Mouse (Mus musculus) midbrain, embryonic 13.5 days (tissue): ENCODE results near the gene Oxgr1. TPM values are rescaled to one million over a fixed set of nuclear protein-coding genes. Genes with fewer than 3 reads are reported as not detected.
"Not testable (repeated sequence)": the region's sequence is repeated elsewhere in the genome, so short reads cannot be mapped to it uniquely, and the experiment has no call there.

Experiments used
- ATAC-seq: fragments of 200-750 bp; cut with Nextera tagmentation; 2 replicates; pipeline ENCODE4 v1.8.0; 2017; ENCODE audit warnings: mild to moderate bottlenecking, moderate TSS enrichment, moderate library complexity
- H3K27ac ChIP-seq: fragments of 300-500 bp; sonication (generic); 2 replicates; pipeline ENCODE4 v1.5.1; 2015; ENCODE audit warnings: inconsistent platforms, mild to moderate bottlenecking, moderate library complexity
- H3K27me3 ChIP-seq: fragments of 300-500 bp; sonication (generic); 2 replicates; pipeline ENCODE4 v1.6.1; 2015; ENCODE audit warnings: mild to moderate bottlenecking, inconsistent platforms
- H3K36me3 ChIP-seq: fragments of 300-500 bp; sonication (generic); 2 replicates; pipeline ENCODE4 v1.6.1; 2015; ENCODE audit warnings: mild to moderate bottlenecking, inconsistent platforms
- H3K4me1 ChIP-seq: fragments of 300-500 bp; sonication (generic); replicated peaks from 2 replicates; pipeline ENCODE4 v1.6.1; 2015; ENCODE audit warnings: inconsistent platforms
- H3K4me2 ChIP-seq: fragments of 300-500 bp; sonication (generic); replicated peaks from 2 replicates; pipeline ENCODE4 v1.6.1; 2015; ENCODE audit warnings: moderate library complexity, mild to moderate bottlenecking, inconsistent platforms
- H3K4me3 ChIP-seq: fragments of 300-500 bp; sonication (generic); replicated peaks from 2 replicates; pipeline ENCODE4 v1.5.1; 2015; ENCODE audit warnings: mild to moderate bottlenecking, inconsistent platforms
- H3K9ac ChIP-seq: fragments of 300-500 bp; sonication (generic); replicated peaks from 2 replicates; pipeline ENCODE4 v1.6.1; 2015; ENCODE audit warnings: mild to moderate bottlenecking, inconsistent platforms
- H3K9me3 ChIP-seq: fragments of 300-500 bp; sonication (generic); 2 replicates; pipeline ENCODE4 v1.6.1; 2016; ENCODE audit warnings: mild to moderate bottlenecking, inconsistent platforms
- WGBS: fragments of 180-500 bp; shearing (Covaris S2); methylation state at CpG from one replicate; pipeline ENCODE4 v1.1.7; 2015; 5-methylcytosine and 5-hydroxymethylcytosine counted together
- polyA plus RNA-seq: library from polyadenylated mRNA; unstranded; fragments of >200 nt; fragmentation: Nextera tagmentation; extraction: Ambion mirVana; gene quantifications from 2 replicates; pipeline ENCODE4 v1.2.1, GENCODE M21; 2015

Oxgr1 gene
- polyA plus RNA-seq, 1 experiment from 2014 or later: not detected

- Histone ChIP-seq H3K9me3 (no peaks in the 10 kb centered on the region), H3K9ac (no peak overlapping the region), H3K4me1 (no peaks in the 10 kb centered on the region), H3K4me3 (no peak overlapping the region), H3K27ac (no peak overlapping the region), H3K27me3 (no peaks in the 10 kb centered on the region), H3K4me2 (no peak overlapping the region), H3K36me3 (no peaks in the 10 kb centered on the region)
- WGBS: 85% methylated on average over 11 of the region's 11 CpGs
- ATAC-seq: no peak
Observed at GRCm38 (mm10) chr14:120009969-120010872, 32.0 kb downstream of the Oxgr1 start.

- H3K4me2 ChIP-seq: no peak overlapping the region
- H3K27me3 ChIP-seq: no peaks in the 10 kb centered on the region
- H3K9me3 ChIP-seq: no peaks in the 10 kb centered on the region
- H3K36me3 ChIP-seq: no peaks in the 10 kb centered on the region
- no peak overlapping the region for H3K4me3 ChIP-seq
- 29% methylated on average over 1 of the region's 1 CpGs for WGBS
- no peaks in the 10 kb centered on the region for H3K4me1 ChIP-seq
- H3K9ac ChIP-seq: no peak overlapping the region
- no peak for ATAC-seq
- H3K27ac ChIP-seq: no peak overlapping the region
Observed at GRCm38 (mm10) chr14:120005153-120005552, 37.1 kb downstream of the Oxgr1 start.

- WGBS: 86% methylated on average over 7 of the region's 7 CpGs
Observed at GRCm38 (mm10) chr14:120003661-120004060, 38.6 kb downstream of the Oxgr1 start.

GRCm38 (mm10) chr14:120002673-120003072, 39.6 kb downstream of the Oxgr1 start:
- no peaks in the 10 kb centered on the region for H3K36me3 ChIP-seq
- WGBS: 85% methylated on average over 4 of the region's 4 CpGs
- H3K9ac ChIP-seq: no peak overlapping the region
- no peaks in the 10 kb centered on the region for H3K9me3 ChIP-seq
- H3K4me1 ChIP-seq: no peaks in the 10 kb centered on the region
- no peak for ATAC-seq
- H3K4me2 ChIP-seq: no peak overlapping the region
- no peaks in the 10 kb centered on the region for H3K27me3 ChIP-seq
- no peak overlapping the region for H3K4me3 ChIP-seq
- H3K27ac ChIP-seq: no peak overlapping the region

More at GRCm38 (mm10) chr14:120003661-120004060, 38.6 kb downstream of the Oxgr1 start:
- no peaks in the 10 kb centered on the region for H3K4me1 ChIP-seq
- H3K9me3 ChIP-seq: no peaks in the 10 kb centered on the region
- H3K4me3 ChIP-seq: no peak overlapping the region
- ATAC-seq: no peak
- no peak overlapping the region for H3K27ac ChIP-seq
- H3K36me3 ChIP-seq: no peaks in the 10 kb centered on the region
- H3K27me3 ChIP-seq: no peaks in the 10 kb centered on the region
- no peak overlapping the region for H3K9ac ChIP-seq
- H3K4me2 ChIP-seq: no peak overlapping the region

GRCm38 (mm10) chr14:119989651-119990050, 52.6 kb downstream of the Oxgr1 start:
- no peak overlapping the region for H3K9ac ChIP-seq
- no peaks in the 10 kb centered on the region for H3K9me3 ChIP-seq
- no peaks in the 10 kb centered on the region for H3K4me1 ChIP-seq
- ATAC-seq: no peak
- no peaks in the 10 kb centered on the region for H3K27me3 ChIP-seq
- no peak overlapping the region for H3K4me3 ChIP-seq
- no peak overlapping the region for H3K4me2 ChIP-seq
- H3K36me3 ChIP-seq: no peaks in the 10 kb centered on the region
- no peak overlapping the region for H3K27ac ChIP-seq
- 95% methylated on average over 10 of the region's 10 CpGs for WGBS

- Histone ChIP-seq H3K9me3 (no peaks in the 10 kb centered on the region), H3K27me3 (no peaks in the 10 kb centered on the region), H3K4me1 (no peaks in the 10 kb centered on the region), H3K27ac (no peak overlapping the region), H3K9ac (no peak overlapping the region), H3K4me2 (no peak overlapping the region), H3K36me3 (no peaks in the 10 kb centered on the region), H3K4me3 (no peak overlapping the region)
- 84% methylated on average over 7 of the region's 7 CpGs for WGBS
- no peak for ATAC-seq
Observed at GRCm38 (mm10) chr14:119988937-119989645, 53.1 kb downstream of the Oxgr1 start.

- ATAC-seq: no peak
- Histone ChIP-seq H3K27ac (no peak overlapping the region), H3K9ac (no peak overlapping the region), H3K4me1 (no peaks in the 10 kb centered on the region), H3K27me3 (no peaks in the 10 kb centered on the region), H3K4me3 (no peak overlapping the region), H3K4me2 (no peak overlapping the region), H3K9me3 (no peaks in the 10 kb centered on the region), H3K36me3 (no peaks in the 10 kb centered on the region)
- WGBS: 72% methylated on average over 1 of the region's 1 CpGs
Observed at GRCm38 (mm10) chr14:119987257-119987656, 55.0 kb downstream of the Oxgr1 start.

- Histone ChIP-seq H3K9ac (no peak overlapping the region), H3K27me3 (no peaks in the 10 kb centered on the region), H3K4me3 (no peak overlapping the region), H3K4me1 (peaks cover under 1% of the 10 kb centered on the region; the same call in 1 of the 2 replicates), H3K4me2 (no peak overlapping the region), H3K27ac (no peak overlapping the region), H3K9me3 (no peaks in the 10 kb centered on the region), H3K36me3 (no peaks in the 10 kb centered on the region)
- no peak for ATAC-seq
- WGBS: 88% methylated on average over 6 of the region's 6 CpGs
Observed at GRCm38 (mm10) chr14:119986778-119987177, 55.5 kb downstream of the Oxgr1 start.

GRCm38 (mm10) chr14:119986351-119986750, 55.9 kb downstream of the Oxgr1 start:
- not testable (repeated sequence) for H3K27me3 ChIP-seq, H3K4me1 ChIP-seq, H3K4me3 ChIP-seq, H3K36me3 ChIP-seq, ATAC-seq, H3K27ac ChIP-seq, H3K9ac ChIP-seq, H3K4me2 ChIP-seq, H3K9me3 ChIP-seq
- WGBS: 85% methylated on average over 7 of the region's 7 CpGs

GRCm38 (mm10) chr14:119981314-119981713, 60.9 kb downstream of the Oxgr1 start:
- peak overlapping the region; percentile 39; the same call in 1 of the 2 replicates for H3K27ac ChIP-seq

GRCm38 (mm10) chr14:119980698-119981235, 61.5 kb downstream of the Oxgr1 start:
- no peaks in the 10 kb centered on the region for H3K27me3 ChIP-seq
- H3K36me3 ChIP-seq: no peaks in the 10 kb centered on the region
- peaks cover 3% of the 10 kb centered on the region; the same call in 1 of the 2 replicates for H3K9me3 ChIP-seq
- no peak overlapping the region for H3K9ac ChIP-seq
- WGBS: 35% methylated on average over 6 of the region's 6 CpGs
- peak overlapping the region; percentile 39; the same call in 1 of the 2 replicates for H3K27ac ChIP-seq
- H3K4me2 ChIP-seq: no peak overlapping the region
- ATAC-seq: peak; percentile 68
- H3K4me3 ChIP-seq: no peak overlapping the region
- H3K4me1 ChIP-seq: peaks cover 11% of the 10 kb centered on the region

More at GRCm38 (mm10) chr14:119981314-119981713, 60.9 kb downstream of the Oxgr1 start:
- Histone ChIP-seq H3K27me3 (no peaks in the 10 kb centered on the region), H3K9me3 (peaks cover 3% of the 10 kb centered on the region; the same call in 1 of the 2 replicates), H3K4me3 (no peak overlapping the region), H3K4me1 (peaks cover 11% of the 10 kb centered on the region), H3K4me2 (no peak overlapping the region), H3K36me3 (no peaks in the 10 kb centered on the region), H3K9ac (no peak overlapping the region)
- ATAC-seq: no peak
- 23% methylated on average over 5 of the region's 5 CpGs for WGBS
